Mouse (Mus musculus) thymus, adult 2 months (tissue): Measurements from ENCODE around the gene Ints1. TPM values are rescaled to one million over a fixed set of nuclear protein-coding genes. Genes with fewer than 3 reads are reported as not detected.

Experiments
- DNase-seq: peaks from one replicate; pipeline ENCODE4 v3.0.0; 2021
- H3K27ac ChIP-seq: fragments of 200-500 bp; 2 replicates; pipeline ENCODE4 v1.5.1; 2012; ENCODE audit warnings: low read length, control low read depth; ENCODE audit not compliant: control insufficient read depth, insufficient read depth
- H3K27me3 ChIP-seq: fragments of 200-500 bp; 2 replicates; pipeline ENCODE4 v1.6.1; 2012; ENCODE audit warnings: mild to moderate bottlenecking, low read length, moderate library complexity, mixed read lengths; ENCODE audit not compliant: control insufficient read depth, insufficient read depth
- H3K36me3 ChIP-seq: fragments of 200-500 bp; 2 replicates; pipeline ENCODE4 v1.6.1; 2012; ENCODE audit warnings: mild to moderate bottlenecking, low read length, moderate library complexity; ENCODE audit not compliant: control insufficient read depth, insufficient read depth
- H3K4me1 ChIP-seq: fragments of 200-500 bp; replicated peaks from 2 replicates; pipeline ENCODE4 v1.6.1; 2012; ENCODE audit warnings: low read length; ENCODE audit not compliant: control insufficient read depth, insufficient read depth
- H3K4me3 ChIP-seq: fragments of 200-500 bp; 2 replicates; pipeline ENCODE4 v1.5.1; 2012; ENCODE audit warnings: mild to moderate bottlenecking, low read length, control low read depth, moderate library complexity; ENCODE audit not compliant: control insufficient read depth, insufficient read depth
- CTCF ChIP-seq: fragments of 200-500 bp; IDR thresholded peaks from 2 replicates; pipeline ENCODE4 v1.5.1; 2012; ENCODE audit warnings: mild to moderate bottlenecking, control low read depth, low read length, moderate library complexity, borderline replicate concordance; ENCODE audit not compliant: control insufficient read depth, poor library complexity, insufficient read depth; ENCODE audit errors: extremely low read depth
- POLR2A ChIP-seq: fragments of 200-500 bp; IDR thresholded peaks from 2 replicates; pipeline ENCODE4 v1.6.1; 2012; ENCODE audit warnings: mild to moderate bottlenecking, low read length, control low read depth, moderate library complexity; ENCODE audit not compliant: control insufficient read depth, poor library complexity, insufficient read depth; ENCODE audit errors: extremely low read depth
- WGBS: fragments of 180-500 bp; shearing (Covaris S2); methylation state at CpG from one replicate; pipeline ENCODE4 v1.1.7; 2018; 5-methylcytosine and 5-hydroxymethylcytosine counted together
- polyA plus RNA-seq: library from polyadenylated mRNA; depleted of rRNA; stranded (reverse); fragments of >200 nt; gene quantifications from 2 replicates; pipeline ENCODE4 v1.2.3, GENCODE M21; 2012

Gene Ints1
- polyA plus RNA-seq, 1 experiment: 214 TPM

- Histone ChIP-seq H3K36me3 (peaks cover 18% of the 10 kb centered on the region), H3K4me3 (no peak overlapping the region), H3K27ac (no peak overlapping the region), H3K4me1 (peaks cover 16% of the 10 kb centered on the region), H3K27me3 (no peaks in the 10 kb centered on the region)
- no peak for TF ChIP-seq CTCF
- TF ChIP-seq POLR2A: no peak
- no peak for DNase-seq
- 95% methylated on average over 8 of the region's 8 CpGs for WGBS
Observed at GRCm38 (mm10) chr5:139801231-139801630, 25.8 kb upstream of the Ints1 start.

DNA sequence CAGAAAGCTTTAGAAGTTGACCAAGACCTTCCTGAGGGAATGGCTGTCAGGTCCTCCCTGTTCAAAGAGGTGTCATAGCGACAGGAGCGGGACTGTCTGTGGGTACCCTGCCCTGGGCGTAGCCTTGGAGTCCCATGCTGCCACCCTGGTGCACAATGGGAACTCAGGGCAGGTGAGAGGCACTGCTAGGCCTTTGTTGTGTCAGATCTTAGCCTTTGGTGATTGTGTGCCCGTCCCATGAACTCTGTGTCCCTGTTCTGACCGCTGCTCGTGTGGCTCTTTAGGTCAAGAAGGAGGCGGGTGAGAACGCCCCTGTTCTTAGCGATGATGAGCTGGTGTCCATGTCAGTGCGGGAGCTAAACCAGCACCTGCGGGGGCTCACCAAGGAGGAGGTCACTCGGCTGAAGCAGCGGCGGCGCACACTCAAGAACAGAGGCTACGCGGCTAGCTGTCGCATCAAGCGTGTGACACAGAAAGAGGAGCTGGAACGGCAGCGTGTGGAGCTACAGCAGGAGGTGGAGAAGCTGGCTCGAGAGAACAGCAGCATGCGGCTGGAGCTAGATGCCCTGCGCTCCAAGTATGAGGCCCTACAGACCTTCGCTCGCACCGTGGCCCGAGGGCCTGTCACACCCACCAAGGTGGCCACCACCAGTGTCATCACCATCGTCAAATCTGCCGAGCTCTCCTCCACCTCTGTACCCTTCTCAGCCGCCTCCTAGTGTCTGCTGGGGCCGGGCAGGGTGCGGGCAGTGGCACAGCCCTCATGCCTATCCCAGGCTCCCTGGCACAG, 24.5 kb upstream of the Ints1 start:
- Histone ChIP-seq H3K27me3 (no peaks in the 10 kb centered on the region), H3K36me3 (peaks cover 18% of the 10 kb centered on the region), H3K27ac (no peak overlapping the region), H3K4me1 (peaks cover 28% of the 10 kb centered on the region), H3K4me3 (no peak overlapping the region)
- no peak for DNase-seq
- 97% methylated on average over 33 of the region's 33 CpGs for WGBS
- TF ChIP-seq CTCF (no peak), POLR2A (no peak)

DNA sequence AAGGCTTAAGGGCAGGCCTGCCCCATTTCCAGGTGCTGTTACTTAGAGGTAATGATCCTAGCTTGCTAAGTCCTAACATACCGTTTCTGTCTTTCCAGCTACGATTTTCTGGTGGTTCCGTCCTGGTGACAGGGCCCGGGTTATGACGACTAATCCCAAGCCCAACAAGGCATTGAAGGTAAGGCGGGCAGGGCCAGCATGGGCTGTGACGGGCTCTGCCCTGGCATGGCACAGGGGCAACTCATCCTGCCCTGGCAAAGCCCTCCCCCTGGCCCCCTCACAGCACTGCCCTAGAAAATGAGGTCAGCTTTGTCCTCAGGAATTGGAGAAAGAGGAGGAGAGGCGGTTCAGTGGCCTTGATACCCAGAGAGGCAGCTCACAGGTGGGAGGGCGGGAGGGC, 23.6 kb upstream of the Ints1 start:
- Histone ChIP-seq H3K4me1 (peaks cover 37% of the 10 kb centered on the region), H3K36me3 (peaks cover 18% of the 10 kb centered on the region), H3K27ac (no peak overlapping the region), H3K4me3 (no peak overlapping the region), H3K27me3 (no peaks in the 10 kb centered on the region)
- whole genome bisulfite sequencing: 96% methylated on average over 9 of the region's 9 CpGs
- no peak for TF ChIP-seq CTCF
- TF ChIP-seq POLR2A: no peak
- DNase-seq: no peak

- H3K27ac ChIP-seq: no peak overlapping the region
- TF ChIP-seq CTCF: no peak
- no peak for TF ChIP-seq POLR2A
Observed at GRCm38 (mm10) chr5:139798168-139798900, 22.9 kb upstream of the Ints1 start.

GRCm38 (mm10) chr5:139797473-139798167, 22.1 kb upstream of the Ints1 start:
- DNase-seq: no peak
- H3K4me1 ChIP-seq: peaks cover 45% of the 10 kb centered on the region
- no peak overlapping the region for H3K27ac ChIP-seq
- H3K4me3 ChIP-seq: no peak overlapping the region
- H3K27me3 ChIP-seq: no peaks in the 10 kb centered on the region
- no peak for TF ChIP-seq CTCF
- TF ChIP-seq POLR2A: no peak
- 87% methylated on average over 11 of the region's 11 CpGs for WGBS
- peaks cover 18% of the 10 kb centered on the region for H3K36me3 ChIP-seq

More at GRCm38 (mm10) chr5:139798168-139798900, 22.9 kb upstream of the Ints1 start:
- H3K36me3 ChIP-seq: peaks cover 18% of the 10 kb centered on the region
- no peaks in the 10 kb centered on the region for H3K27me3 ChIP-seq
- H3K4me3 ChIP-seq: no peak overlapping the region
- H3K4me1 ChIP-seq: peaks cover 40% of the 10 kb centered on the region
- DNase-seq: no peak
- WGBS: 84% methylated on average over 12 of the region's 12 CpGs

- Histone ChIP-seq H3K27ac (no peak overlapping the region), H3K4me1 (peaks cover 49% of the 10 kb centered on the region), H3K36me3 (peaks cover 18% of the 10 kb centered on the region), H3K4me3 (no peak overlapping the region), H3K27me3 (no peaks in the 10 kb centered on the region)
- TF ChIP-seq CTCF (no peak), POLR2A (no peak)
- WGBS: 87% methylated on average over 13 of the region's 13 CpGs
- DNase-seq: no peak
Observed at GRCm38 (mm10) chr5:139796900-139797299, 21.4 kb upstream of the Ints1 start.
